Mouse (Mus musculus) hindbrain, embryonic 14.5 days (tissue): ENCODE measurements around the gene Fbxl13. TPM values are rescaled to one million over a fixed set of nuclear protein-coding genes. Genes with fewer than 3 reads are reported as not detected.

Experiments used
- ATAC-seq: fragments of 200-750 bp; cut with Nextera tagmentation; 2 replicates; pipeline ENCODE4 v1.8.0; 2017; ENCODE audit warnings: moderate number of reproducible peaks, mild to moderate bottlenecking, moderate TSS enrichment, moderate library complexity; ENCODE audit not compliant: low FRiP score
- DNase-seq: peaks from one replicate; pipeline ENCODE4 v3.0.0-alpha.2; 2015; ENCODE audit warnings: low spot score
- H3K27ac ChIP-seq: fragments of 300-500 bp; sonication (generic); 2 replicates; pipeline ENCODE4 v1.5.1; 2014; ENCODE audit warnings: mild to moderate bottlenecking, moderate library complexity
- H3K27me3 ChIP-seq: fragments of 300-500 bp; sonication (generic); 2 replicates; pipeline ENCODE4 v1.6.1; 2014; ENCODE audit warnings: mild to moderate bottlenecking, low read length, mixed read lengths; ENCODE audit not compliant: control insufficient read depth, insufficient read depth
- H3K36me3 ChIP-seq: fragments of 300-500 bp; sonication (generic); replicated peaks from 2 replicates; pipeline ENCODE4 v1.6.1; 2014; ENCODE audit not compliant: control insufficient read depth, insufficient read depth
- H3K4me1 ChIP-seq: fragments of 300-500 bp; sonication (generic); replicated peaks from 2 replicates; pipeline ENCODE4 v1.6.1; 2014; ENCODE audit warnings: antibody characterized with exemption, low read length, mixed read lengths; ENCODE audit not compliant: control insufficient read depth, insufficient read depth
- H3K4me2 ChIP-seq: fragments of 300-500 bp; sonication (generic); replicated peaks from 2 replicates; pipeline ENCODE4 v1.6.1; 2014; ENCODE audit warnings: mild to moderate bottlenecking, moderate library complexity
- H3K4me3 ChIP-seq: fragments of 300-500 bp; sonication (generic); replicated peaks from 2 replicates; pipeline ENCODE4 v1.5.1; 2014; ENCODE audit warnings: mild to moderate bottlenecking, low read length
- H3K9ac ChIP-seq: fragments of 300-500 bp; sonication (generic); 2 replicates; pipeline ENCODE4 v1.6.1; 2014
- H3K9me3 ChIP-seq: fragments of 300-500 bp; sonication (generic); 2 replicates; pipeline ENCODE4 v1.6.1; 2016; ENCODE audit warnings: low read length; ENCODE audit not compliant: control insufficient read depth
- WGBS: fragments of 180-500 bp; shearing (Covaris S2); extraction: QIAGEN DNeasy Blood & Tissue Kit; methylation state at CpG from one replicate; pipeline ENCODE4 v1.1.7; 2014; 5-methylcytosine and 5-hydroxymethylcytosine counted together
- polyA plus RNA-seq: library from polyadenylated mRNA; unstranded; fragments of >200 nt; fragmentation: Nextera tagmentation; extraction: Ambion mirVana; gene quantifications from 2 replicates; pipeline ENCODE4 v1.2.1, GENCODE M21; 2014

Gene Fbxl13
- polyA plus RNA-seq, 1 experiment from 2014 or later = 0.20 TPM

- no peak overlapping the region for H3K9ac ChIP-seq
- ATAC-seq (no peak), DNase-seq (no peak)
- H3K36me3 ChIP-seq = no peaks in the 10 kb centered on the region; the same call in none of the 2 replicates
- no peak overlapping the region for H3K4me2 ChIP-seq
- H3K4me1 ChIP-seq = no peaks in the 10 kb centered on the region
- WGBS = 97% methylated on average over 9 of the region's 9 CpGs
- no peaks in the 10 kb centered on the region for H3K9me3 ChIP-seq
- no peak overlapping the region for H3K27ac ChIP-seq
- no peaks in the 10 kb centered on the region for H3K27me3 ChIP-seq
- no peak overlapping the region for H3K4me3 ChIP-seq
Observed at GRCm38 (mm10) chr5:21678363-21678762, 32.9 kb upstream of the Fbxl13 start.

GRCm38 (mm10) chr5:21677939-21678338, 32.5 kb upstream of the Fbxl13 start:
- no peaks in the 10 kb centered on the region for H3K27me3 ChIP-seq
- H3K36me3 ChIP-seq = no peaks in the 10 kb centered on the region; the same call in none of the 2 replicates
- no peaks in the 10 kb centered on the region for H3K9me3 ChIP-seq
- no peak overlapping the region for H3K9ac ChIP-seq
- no peak for DNase-seq
- no peak overlapping the region for H3K4me2 ChIP-seq
- H3K4me3 ChIP-seq = no peak overlapping the region
- no peak overlapping the region for H3K27ac ChIP-seq
- 95% methylated on average over 6 of the region's 6 CpGs for WGBS
- no peaks in the 10 kb centered on the region for H3K4me1 ChIP-seq
- ATAC-seq = no peak

GRCm38 (mm10) chr5:21675494-21675893, 30.1 kb upstream of the Fbxl13 start:
- no peak overlapping the region for H3K4me3 ChIP-seq

GRCm38 (mm10) chr5:21675019-21675418, 29.6 kb upstream of the Fbxl13 start:
- Histone ChIP-seq H3K27me3 (no peaks in the 10 kb centered on the region), H3K36me3 (no peaks in the 10 kb centered on the region; the same call in 1 of the 2 replicates), H3K9me3 (no peaks in the 10 kb centered on the region), H3K27ac (no peak overlapping the region), H3K4me2 (no peak overlapping the region), H3K9ac (no peak overlapping the region), H3K4me3 (no peak overlapping the region), H3K4me1 (no peaks in the 10 kb centered on the region)
- 85% methylated on average over 12 of the region's 12 CpGs for WGBS
- DNase-seq = no peak
- ATAC-seq = no peak

More at GRCm38 (mm10) chr5:21675494-21675893, 30.1 kb upstream of the Fbxl13 start:
- H3K27me3 ChIP-seq = no peaks in the 10 kb centered on the region
- no peak for DNase-seq
- 96% methylated on average over 23 of the region's 23 CpGs for whole genome bisulfite sequencing
- H3K9ac ChIP-seq = no peak overlapping the region
- H3K4me2 ChIP-seq = no peak overlapping the region
- no peaks in the 10 kb centered on the region; the same call in 1 of the 2 replicates for H3K36me3 ChIP-seq
- H3K27ac ChIP-seq = no peak overlapping the region
- no peaks in the 10 kb centered on the region for H3K9me3 ChIP-seq
- ATAC-seq = no peak
- H3K4me1 ChIP-seq = no peaks in the 10 kb centered on the region

GRCm38 (mm10) chr5:21673742-21674141, 28.3 kb upstream of the Fbxl13 start:
- Histone ChIP-seq H3K36me3 (no peaks in the 10 kb centered on the region; the same call in 1 of the 2 replicates), H3K4me3 (no peak overlapping the region), H3K27ac (no peak overlapping the region), H3K4me1 (no peaks in the 10 kb centered on the region), H3K9ac (no peak overlapping the region), H3K9me3 (no peaks in the 10 kb centered on the region), H3K4me2 (no peak overlapping the region), H3K27me3 (no peaks in the 10 kb centered on the region)
- no peak for ATAC-seq
- DNase-seq = no peak
- WGBS = 78% methylated on average over 9 of the region's 9 CpGs

GRCm38 (mm10) chr5:21672812-21673635, 27.6 kb upstream of the Fbxl13 start:
- Histone ChIP-seq H3K27me3 (no peaks in the 10 kb centered on the region), H3K36me3 (no peaks in the 10 kb centered on the region; the same call in 1 of the 2 replicates), H3K4me1 (no peaks in the 10 kb centered on the region), H3K9ac (no peak overlapping the region), H3K4me3 (no peak overlapping the region), H3K4me2 (peak overlapping the region; percentile 25), H3K9me3 (no peaks in the 10 kb centered on the region), H3K27ac (no peak overlapping the region)
- 0 out of 2 replicates have a peak, but pooled peaks have one; percentile 27 for ATAC-seq
- no peak for DNase-seq
- WGBS = 58% methylated on average over 23 of the region's 23 CpGs

GRCm38 (mm10) chr5:21669307-21669706, 23.9 kb upstream of the Fbxl13 start:
- H3K27ac ChIP-seq = no peak overlapping the region
- no peaks in the 10 kb centered on the region for H3K9me3 ChIP-seq
- no peak overlapping the region for H3K4me3 ChIP-seq
- H3K27me3 ChIP-seq = no peaks in the 10 kb centered on the region
- no peaks in the 10 kb centered on the region for H3K4me1 ChIP-seq
- no peak for ATAC-seq
- WGBS = 91% methylated on average over 2 of the region's 2 CpGs
- H3K36me3 ChIP-seq = peaks cover 12% of the 10 kb centered on the region; the same call in 1 of the 2 replicates
- H3K4me2 ChIP-seq = no peak overlapping the region
- DNase-seq = no peak
- H3K9ac ChIP-seq = no peak overlapping the region

GRCm38 (mm10) chr5:21667191-21668137, 22.0 kb upstream of the Fbxl13 start:
- no peaks in the 10 kb centered on the region for H3K27me3 ChIP-seq
- H3K9ac ChIP-seq = no peak overlapping the region
- WGBS = 56% methylated on average over 8 of the region's 8 CpGs
- no peaks in the 10 kb centered on the region for H3K4me1 ChIP-seq
- no peak overlapping the region for H3K4me3 ChIP-seq
- peaks cover 24% of the 10 kb centered on the region for H3K36me3 ChIP-seq
- no peaks in the 10 kb centered on the region for H3K9me3 ChIP-seq
- DNase-seq = no peak
- H3K4me2 ChIP-seq = no peak overlapping the region
- ATAC-seq = no peak
- H3K27ac ChIP-seq = no peak overlapping the region

GRCm38 (mm10) chr5:21663081-21663480, 17.6 kb upstream of the Fbxl13 start:
- ATAC-seq = no peak
- Histone ChIP-seq H3K4me2 (no peak overlapping the region), H3K27me3 (no peaks in the 10 kb centered on the region), H3K4me3 (no peak overlapping the region), H3K9me3 (no peaks in the 10 kb centered on the region), H3K36me3 (peaks cover 63% of the 10 kb centered on the region), H3K9ac (no peak overlapping the region), H3K27ac (no peak overlapping the region), H3K4me1 (no peaks in the 10 kb centered on the region)
- WGBS = 93% methylated on average over 11 of the region's 11 CpGs
- no peak for DNase-seq
